Mouse (Mus musculus) liver, embryonic 15.5 days (tissue): Measurements from ENCODE around the gene Zswim8. TPM values are rescaled to one million over a fixed set of nuclear protein-coding genes. Genes with fewer than 3 reads are reported as not detected.
A peak's percentile ranks its signal among the peaks of the same experiment; 100 is the strongest.

Experiments used
- ATAC-seq: fragments of 200-750 bp; cut with Nextera tagmentation; 2 replicates; pipeline ENCODE4 v1.8.0; 2017; ENCODE audit warnings: moderate number of reproducible peaks, mild to moderate bottlenecking, moderate library complexity; ENCODE audit not compliant: insufficient read depth
- H3K27ac ChIP-seq: fragments of 300-500 bp; sonication (generic); replicated peaks from 2 replicates; pipeline ENCODE4 v1.5.1; 2015; ENCODE audit warnings: mild to moderate bottlenecking, inconsistent platforms
- H3K27me3 ChIP-seq: fragments of 300-500 bp; sonication (generic); 2 replicates; pipeline ENCODE4 v1.6.1; 2015; ENCODE audit warnings: mild to moderate bottlenecking, inconsistent platforms
- H3K36me3 ChIP-seq: fragments of 300-500 bp; sonication (generic); replicated peaks from 2 replicates; pipeline ENCODE4 v1.6.1; 2015; ENCODE audit warnings: moderate library complexity, mild to moderate bottlenecking, inconsistent platforms
- H3K4me1 ChIP-seq: fragments of 300-500 bp; sonication (generic); replicated peaks from 2 replicates; pipeline ENCODE4 v1.6.1; 2015; ENCODE audit warnings: inconsistent platforms
- H3K4me2 ChIP-seq: fragments of 300-500 bp; sonication (generic); 2 replicates; pipeline ENCODE4 v1.6.1; 2015; ENCODE audit warnings: moderate library complexity, mild to moderate bottlenecking, inconsistent platforms
- H3K4me3 ChIP-seq: fragments of 300-500 bp; sonication (generic); replicated peaks from 2 replicates; pipeline ENCODE4 v1.5.1; 2015; ENCODE audit warnings: mild to moderate bottlenecking, inconsistent platforms
- H3K9ac ChIP-seq: fragments of 300-500 bp; sonication (generic); 2 replicates; pipeline ENCODE4 v1.6.1; 2015; ENCODE audit warnings: moderate library complexity, mild to moderate bottlenecking, inconsistent platforms
- H3K9me3 ChIP-seq: fragments of 300-500 bp; sonication (generic); replicated peaks from 2 replicates; pipeline ENCODE4 v1.6.1; 2016; ENCODE audit warnings: inconsistent platforms
- WGBS: fragments of 180-500 bp; shearing (Covaris S2); methylation state at CpG from one replicate; pipeline ENCODE4 v1.1.7; 2015; ENCODE audit warnings: mixed read lengths; ENCODE audit not compliant: insufficient replicate concordance; 5-methylcytosine and 5-hydroxymethylcytosine counted together
- polyA plus RNA-seq: library from polyadenylated mRNA; unstranded; fragments of >200 nt; fragmentation: Nextera tagmentation; extraction: Ambion mirVana; gene quantifications from 2 replicates; pipeline ENCODE4 v1.2.1, GENCODE M21; 2015

Gene Zswim8
- polyA plus RNA-seq, 1 experiment from 2014 or later, result 5.0 TPM

DNA sequence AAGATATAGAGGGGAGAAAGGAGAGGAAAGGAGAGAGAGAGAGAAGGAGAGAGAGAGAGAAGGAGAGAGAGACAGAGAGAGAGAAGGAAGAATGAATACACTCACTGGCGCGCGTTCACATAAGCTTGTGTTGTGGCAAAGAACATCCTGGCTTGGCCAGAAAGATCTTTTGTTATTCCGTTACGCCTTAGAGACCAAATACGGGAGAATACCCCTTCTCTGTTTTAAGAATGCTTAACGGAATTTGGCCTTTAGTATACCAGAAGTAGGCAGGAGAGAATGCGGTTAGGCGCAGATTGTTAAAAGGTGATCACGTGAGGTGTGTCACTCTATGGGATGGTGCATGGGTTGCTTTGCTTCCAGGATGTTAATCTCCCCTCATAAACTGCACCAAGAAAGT, 887 bp downstream of the Zswim8 start:
- Histone ChIP-seq H3K36me3 (peaks cover 44% of the 10 kb centered on the region), H3K27me3 (no peaks in the 10 kb centered on the region), H3K9me3 (no peaks in the 10 kb centered on the region), H3K27ac (peak overlapping the region; percentile 89; the same call in 1 of the 2 replicates), H3K9ac (peak overlapping the region; percentile 96), H3K4me3 (peak overlapping the region; percentile 93), H3K4me2 (peak overlapping the region; percentile 98), H3K4me1 (peaks cover 56% of the 10 kb centered on the region)
- WGBS, result 16% methylated on average over 10 of the region's 10 CpGs
- no peak for ATAC-seq

DNA sequence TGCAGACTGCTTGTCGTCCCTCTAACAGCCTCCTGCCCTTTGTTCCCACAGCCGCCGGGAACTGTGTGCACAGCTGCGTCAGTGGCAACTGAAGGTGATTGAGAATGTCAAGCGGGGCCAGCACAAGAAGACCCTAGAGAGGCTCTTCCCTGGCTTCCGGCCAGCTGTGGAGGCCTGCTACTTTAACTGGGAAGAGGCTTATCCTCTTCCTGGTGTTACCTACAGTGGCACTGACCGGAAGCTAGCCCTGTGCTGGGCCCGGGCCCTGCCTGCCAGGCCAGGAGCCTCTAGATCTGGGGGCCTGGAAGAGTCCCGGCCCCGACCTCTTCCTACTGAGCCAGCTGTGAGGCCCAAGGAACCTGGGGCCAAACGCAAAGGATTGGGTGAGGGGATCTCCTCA, 6.5 kb downstream of the Zswim8 start:
- WGBS, result 75% methylated on average over 11 of the region's 11 CpGs
- Histone ChIP-seq H3K27ac (no peak overlapping the region), H3K27me3 (no peaks in the 10 kb centered on the region), H3K4me2 (no peak overlapping the region), H3K4me3 (no peak overlapping the region), H3K9ac (no peak overlapping the region), H3K9me3 (no peaks in the 10 kb centered on the region), H3K4me1 (peaks cover 41% of the 10 kb centered on the region), H3K36me3 (peaks cover 79% of the 10 kb centered on the region)
- ATAC-seq, result no peak

DNA sequence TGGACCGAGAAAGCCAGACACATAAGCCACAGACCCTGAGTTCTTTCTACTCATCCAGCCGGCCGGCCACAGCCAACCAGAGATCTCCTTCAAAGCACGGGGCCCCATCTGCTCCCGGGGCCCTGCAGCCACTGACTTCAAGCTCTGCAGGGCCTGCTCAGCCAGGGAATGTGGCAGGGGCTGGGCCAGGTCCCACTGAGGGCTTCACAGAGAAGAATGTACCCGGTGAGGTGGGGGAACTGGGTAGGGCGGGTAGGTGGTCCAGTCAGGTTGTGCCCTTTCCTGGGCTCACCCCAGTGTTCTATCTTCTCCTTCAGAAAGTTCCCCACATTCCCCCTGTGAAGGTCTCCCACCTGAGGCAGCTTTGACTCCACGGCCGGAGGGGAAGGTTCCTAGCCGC, 11.1 kb downstream of the Zswim8 start:
- Histone ChIP-seq H3K4me2 (no peak overlapping the region), H3K9ac (no peak overlapping the region), H3K27me3 (no peaks in the 10 kb centered on the region), H3K4me1 (peaks cover 16% of the 10 kb centered on the region), H3K36me3 (peaks cover 91% of the 10 kb centered on the region), H3K4me3 (no peak overlapping the region), H3K9me3 (no peaks in the 10 kb centered on the region), H3K27ac (no peak overlapping the region)
- WGBS, result 82% methylated on average over 10 of the region's 10 CpGs
- no peak for ATAC-seq

DNA sequence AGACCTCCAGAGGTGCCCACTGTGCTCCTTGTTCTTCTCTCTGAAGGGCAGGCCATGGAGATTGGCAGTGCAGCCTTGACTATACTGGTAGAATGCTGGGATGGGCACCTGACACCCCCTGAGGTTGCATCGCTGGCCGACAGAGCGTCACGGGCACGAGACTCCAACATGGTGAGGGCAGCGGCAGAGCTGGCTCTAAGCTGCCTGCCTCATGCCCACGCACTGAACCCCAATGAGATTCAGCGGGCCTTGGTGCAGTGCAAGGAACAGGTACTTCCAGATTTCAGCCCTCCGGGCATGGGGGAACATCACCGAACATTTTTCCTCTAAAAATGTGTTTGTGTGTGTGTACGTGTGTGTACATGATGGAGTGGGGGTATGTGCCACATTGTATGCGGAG, 12.4 kb downstream of the Zswim8 start:
- Histone ChIP-seq H3K4me2 (no peak overlapping the region), H3K27ac (no peak overlapping the region), H3K36me3 (peaks cover 91% of the 10 kb centered on the region), H3K9ac (no peak overlapping the region), H3K4me1 (peaks cover 10% of the 10 kb centered on the region), H3K9me3 (no peaks in the 10 kb centered on the region), H3K27me3 (no peaks in the 10 kb centered on the region), H3K4me3 (no peak overlapping the region)
- WGBS, result 89% methylated on average over 12 of the region's 12 CpGs
- ATAC-seq, result no peak

DNA sequence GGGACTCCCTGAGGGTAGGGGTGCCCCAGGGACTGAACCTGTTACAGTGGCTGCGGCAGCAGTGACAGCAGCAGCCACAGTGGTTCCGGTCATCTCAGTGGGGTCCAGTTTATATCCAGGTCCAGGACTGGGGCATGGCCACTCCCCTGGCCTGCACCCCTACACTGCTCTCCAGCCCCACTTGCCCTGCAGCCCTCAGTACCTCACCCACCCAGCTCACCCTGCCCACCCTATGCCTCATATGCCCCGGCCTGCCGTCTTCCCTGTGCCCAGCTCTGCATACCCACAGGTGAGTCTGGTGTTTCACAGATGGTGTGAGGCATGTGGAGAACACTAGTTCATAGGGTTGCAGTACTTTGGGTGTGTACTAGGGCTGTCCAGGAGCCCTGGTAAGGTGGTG, 14.0 kb downstream of the Zswim8 start:
- H3K36me3 ChIP-seq, result peaks cover 93% of the 10 kb centered on the region
- ATAC-seq, result 0 out of 2 replicates have a peak, but pooled peaks have one; percentile 12
- no peak overlapping the region for H3K27ac ChIP-seq
- H3K9ac ChIP-seq, result no peak overlapping the region
- WGBS, result 78% methylated on average over 4 of the region's 4 CpGs
- H3K4me1 ChIP-seq, result peaks cover 21% of the 10 kb centered on the region
- H3K4me3 ChIP-seq, result no peak overlapping the region
- H3K9me3 ChIP-seq, result no peaks in the 10 kb centered on the region
- H3K27me3 ChIP-seq, result no peaks in the 10 kb centered on the region
- no peak overlapping the region for H3K4me2 ChIP-seq

DNA sequence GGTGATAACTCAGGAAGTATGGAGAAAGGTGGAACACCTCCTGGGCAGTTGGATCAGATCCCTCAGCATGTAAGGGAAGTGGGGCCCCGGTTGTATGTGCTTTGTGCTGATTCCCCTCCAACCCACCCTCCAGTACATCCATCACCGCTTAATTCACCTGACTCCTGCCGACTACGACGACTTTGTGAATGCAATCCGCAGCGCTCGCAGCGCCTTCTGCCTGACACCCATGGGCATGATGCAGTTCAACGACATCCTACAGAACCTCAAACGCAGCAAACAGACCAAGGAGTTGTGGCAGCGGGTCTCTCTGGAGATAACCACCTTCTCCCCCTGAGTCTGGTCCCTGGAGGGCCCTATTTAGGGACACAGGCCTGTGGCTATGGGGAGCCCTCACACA, 15.7 kb downstream of the Zswim8 start:
- H3K4me3 ChIP-seq, result no peak overlapping the region
- no peaks in the 10 kb centered on the region for H3K9me3 ChIP-seq
- peaks cover 94% of the 10 kb centered on the region for H3K36me3 ChIP-seq
- peaks cover 21% of the 10 kb centered on the region for H3K4me1 ChIP-seq
- no peaks in the 10 kb centered on the region for H3K27me3 ChIP-seq
- WGBS, result 90% methylated on average over 12 of the region's 12 CpGs
- H3K9ac ChIP-seq, result no peak overlapping the region
- no peak for ATAC-seq
- H3K4me2 ChIP-seq, result no peak overlapping the region
- no peak overlapping the region for H3K27ac ChIP-seq

DNA sequence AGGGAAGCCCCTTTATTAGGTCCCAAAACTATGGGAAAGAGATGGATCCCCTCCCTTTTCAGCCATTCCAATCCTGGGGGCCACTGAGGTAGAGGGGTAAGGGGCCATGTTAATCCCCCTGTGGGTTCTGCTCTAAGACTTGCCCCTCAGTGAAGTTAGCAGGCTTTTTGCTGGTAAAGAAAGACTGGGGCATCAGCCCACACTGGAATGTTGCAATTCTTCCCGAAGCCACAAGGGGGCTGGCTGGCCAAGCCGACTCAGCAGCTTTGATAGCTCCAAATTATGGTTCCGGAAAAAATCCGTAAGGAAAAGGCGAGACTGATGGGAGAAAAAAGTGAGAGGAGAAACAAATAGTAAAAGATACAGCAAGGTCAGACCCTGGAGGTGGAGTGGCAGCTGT, 16.7 kb downstream of the Zswim8 start:
- no peak overlapping the region for H3K4me3 ChIP-seq
- peaks cover 26% of the 10 kb centered on the region for H3K4me1 ChIP-seq
- H3K27ac ChIP-seq, result no peak overlapping the region
- no peak for ATAC-seq
- no peaks in the 10 kb centered on the region for H3K9me3 ChIP-seq
- WGBS, result 38% methylated on average over 5 of the region's 5 CpGs
- no peak overlapping the region for H3K9ac ChIP-seq
- no peak overlapping the region for H3K4me2 ChIP-seq
- H3K27me3 ChIP-seq, result no peaks in the 10 kb centered on the region
- H3K36me3 ChIP-seq, result peaks cover 94% of the 10 kb centered on the region

DNA sequence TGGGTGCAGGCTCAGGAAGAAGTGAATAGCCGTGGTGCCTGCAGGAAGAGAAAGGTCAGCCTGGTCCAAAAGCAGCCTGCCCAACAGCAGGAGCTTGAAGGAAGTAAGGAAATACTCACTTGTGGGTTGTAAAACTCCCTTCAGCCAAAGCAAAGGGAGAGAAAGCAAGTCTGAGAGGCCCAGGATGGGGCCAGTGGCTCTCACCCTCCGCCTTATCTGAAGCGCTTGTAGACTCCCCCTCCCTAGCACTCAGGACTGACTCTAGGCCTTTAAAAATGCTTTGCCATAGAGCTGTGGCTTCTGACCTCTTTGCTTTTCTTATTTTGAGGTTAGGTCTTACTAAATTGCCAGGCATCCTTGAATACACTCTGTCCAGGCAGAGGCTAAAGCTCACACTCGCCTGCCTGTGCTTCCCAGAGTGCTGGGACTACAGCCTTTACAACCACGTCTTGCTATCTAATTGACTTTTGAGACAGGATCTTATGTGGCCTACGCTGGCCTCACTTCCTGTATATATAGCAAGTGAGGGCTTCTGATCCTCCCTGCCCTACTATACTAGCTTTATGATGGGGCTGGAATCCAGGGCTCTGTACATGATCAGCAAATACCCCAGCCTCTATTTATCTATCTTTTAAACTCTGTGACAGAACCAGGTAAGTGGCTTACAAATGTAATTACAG, 18.4 kb downstream of the Zswim8 start:
- Histone ChIP-seq H3K9ac (peak overlapping the region; percentile 40; the same call in 1 of the 2 replicates), H3K9me3 (no peaks in the 10 kb centered on the region), H3K4me1 (peaks cover 36% of the 10 kb centered on the region), H3K27me3 (no peaks in the 10 kb centered on the region), H3K4me2 (peak overlapping the region; percentile 58), H3K4me3 (0 out of 2 replicates have a peak overlapping the region, but pooled peaks have one; percentile 4), H3K36me3 (peaks cover 99% of the 10 kb centered on the region), H3K27ac (peak overlapping the region; percentile 76)
- 21% methylated on average over 6 of the region's 6 CpGs for WGBS
- ATAC-seq, result peak; percentile 65

DNA sequence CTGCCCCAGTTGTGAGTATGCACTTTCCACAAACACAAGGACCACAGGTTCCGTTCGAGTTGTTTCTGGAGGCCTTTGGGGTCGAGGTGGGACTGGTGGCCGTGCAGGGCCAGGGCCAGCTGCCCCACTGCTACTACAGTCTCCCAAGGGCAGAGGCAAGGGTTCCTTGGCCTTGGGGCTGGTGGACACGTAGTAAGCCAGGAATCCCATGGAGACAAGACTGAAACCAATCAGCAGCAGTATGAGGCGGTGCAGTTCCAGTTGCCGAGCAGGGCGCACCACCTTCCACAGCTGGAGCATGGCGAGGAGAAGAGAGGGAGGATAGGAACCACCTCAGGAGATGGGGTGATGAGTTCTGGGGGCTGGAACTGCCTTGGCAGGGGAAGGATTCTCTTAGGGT, 22.5 kb downstream of the Zswim8 start:
- 81% methylated on average over 9 of the region's 9 CpGs for WGBS
- H3K9me3 ChIP-seq, result no peaks in the 10 kb centered on the region
- no peak overlapping the region for H3K4me2 ChIP-seq
- no peak overlapping the region for H3K9ac ChIP-seq
- H3K4me1 ChIP-seq, result peaks cover 62% of the 10 kb centered on the region
- H3K36me3 ChIP-seq, result peaks cover 77% of the 10 kb centered on the region
- no peaks in the 10 kb centered on the region for H3K27me3 ChIP-seq
- H3K4me3 ChIP-seq, result no peak overlapping the region
- H3K27ac ChIP-seq, result no peak overlapping the region
- no peak for ATAC-seq

DNA sequence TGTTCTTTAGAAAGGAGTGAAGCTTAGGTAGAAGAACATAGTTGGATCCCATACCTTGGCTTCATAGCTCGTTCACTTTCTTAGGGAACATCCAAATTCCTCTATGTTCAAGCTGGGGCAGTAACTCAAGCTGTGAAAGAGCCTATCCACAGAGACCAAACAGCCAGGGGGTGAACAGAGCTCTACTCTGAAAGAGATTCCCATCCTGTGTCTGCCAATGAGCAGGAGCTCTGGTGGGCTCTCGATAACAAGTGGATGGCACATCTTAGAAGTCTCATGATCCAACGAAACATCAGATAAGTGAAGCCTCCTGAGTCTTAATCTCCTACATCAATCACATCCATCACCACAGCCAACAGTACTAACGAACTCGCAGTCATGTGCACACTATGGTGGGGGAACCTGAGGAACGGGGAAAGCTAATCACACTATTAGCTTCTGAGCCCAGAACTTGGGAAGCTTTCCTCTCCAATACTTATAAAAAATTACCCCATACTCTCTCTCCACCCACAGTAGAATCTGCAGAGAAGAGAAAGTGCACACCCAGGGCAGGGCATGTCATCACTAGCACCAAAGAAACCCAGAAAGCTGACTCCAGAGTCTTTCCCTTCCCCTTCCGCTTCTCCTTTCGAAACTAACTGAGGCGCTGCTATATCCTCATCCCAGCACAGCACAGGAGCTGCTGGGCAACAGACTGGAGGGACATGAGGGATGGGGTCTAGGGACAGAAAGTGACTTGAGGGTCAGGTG, 23.7 kb downstream of the Zswim8 start:
- ATAC-seq, result no peak
- peaks cover 67% of the 10 kb centered on the region for H3K36me3 ChIP-seq
- no peak overlapping the region; the same call in 1 of the 2 replicates for H3K27ac ChIP-seq
- H3K4me1 ChIP-seq, result peaks cover 62% of the 10 kb centered on the region
- H3K4me2 ChIP-seq, result peak overlapping the region; percentile 88
- H3K9me3 ChIP-seq, result no peaks in the 10 kb centered on the region
- no peaks in the 10 kb centered on the region for H3K27me3 ChIP-seq
- 75% methylated on average over 9 of the region's 9 CpGs for WGBS
- H3K9ac ChIP-seq, result no peak overlapping the region
- no peak overlapping the region for H3K4me3 ChIP-seq

DNA sequence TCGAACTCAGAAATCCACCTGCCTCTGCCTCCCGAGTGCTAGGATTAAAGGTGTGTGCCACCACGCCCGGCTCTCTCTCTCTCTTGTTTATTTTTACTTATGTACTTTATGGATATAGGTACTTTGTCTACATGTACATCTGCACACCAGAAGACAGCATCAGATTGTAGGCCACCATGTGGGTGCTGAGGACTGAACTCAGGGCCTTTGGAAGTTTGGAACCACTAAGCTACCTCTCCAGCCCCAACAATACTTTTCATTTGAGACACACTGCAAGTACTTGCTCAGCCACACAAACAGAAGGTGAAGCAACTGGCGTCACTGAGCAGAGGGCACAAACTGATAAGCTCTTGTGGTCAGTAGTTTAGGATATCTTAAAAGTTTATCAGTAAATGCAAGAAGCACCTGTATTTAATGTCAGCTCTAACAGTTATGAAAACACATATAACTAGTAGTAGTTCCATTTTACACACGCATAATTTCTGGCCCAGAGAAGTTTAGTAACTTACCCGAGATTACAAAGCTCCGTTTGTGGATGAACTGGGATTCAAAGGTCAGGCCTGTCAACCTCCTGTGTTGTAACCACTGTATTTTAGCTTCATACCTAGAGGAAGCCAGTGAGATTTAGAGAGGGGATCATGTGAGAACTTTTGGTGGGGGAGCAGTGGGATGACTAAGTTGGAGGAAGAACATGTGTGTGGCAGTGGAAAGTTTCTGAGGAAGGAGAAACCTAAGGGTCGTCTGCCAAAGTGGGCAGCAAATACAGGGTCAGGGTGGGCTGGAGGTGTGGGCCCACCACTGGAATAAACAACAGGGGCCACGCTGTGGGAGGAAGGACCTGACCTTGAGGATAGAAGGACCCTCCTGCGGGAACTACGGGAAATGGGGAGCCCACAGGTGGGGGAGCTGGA, 25.9 kb downstream of the Zswim8 start:
- Histone ChIP-seq H3K4me2 (peak overlapping the region; percentile 88), H3K27ac (peak overlapping the region; percentile 90), H3K9ac (peak overlapping the region; percentile 96), H3K4me3 (peak overlapping the region; percentile 93), H3K36me3 (peaks cover 52% of the 10 kb centered on the region), H3K9me3 (no peaks in the 10 kb centered on the region), H3K4me1 (peaks cover 73% of the 10 kb centered on the region), H3K27me3 (no peaks in the 10 kb centered on the region)
- WGBS, result 14% methylated on average over 12 of the region's 12 CpGs
- peak; percentile 13; the same call in 1 of the 2 replicates for ATAC-seq
